Mouse (Mus musculus) ES-E14 (cell line): ENCODE results near the gene Crhr1.

Experiments used
- CHD2 ChIP-seq: IDR thresholded peaks from 2 replicates; pipeline ENCODE4 v1.6.1; 2014; ENCODE audit warnings: mild to moderate bottlenecking, low read depth, low read length, inconsistent platforms
- HCFC1 ChIP-seq: IDR thresholded peaks from 2 replicates; pipeline ENCODE4 v1.6.1; 2012; ENCODE audit warnings: low read length, inconsistent platforms, borderline replicate concordance; ENCODE audit not compliant: insufficient read depth
- ZC3H11A ChIP-seq: IDR thresholded peaks from 2 replicates; pipeline ENCODE4 v1.6.1; 2012; ENCODE audit warnings: low read depth, mild to moderate bottlenecking, inconsistent platforms, low read length, borderline replicate concordance
- ZNF384 ChIP-seq: IDR thresholded peaks from 2 replicates; pipeline ENCODE4 v1.6.1; 2012; ENCODE audit warnings: low read depth, low read length, inconsistent platforms

DNA sequence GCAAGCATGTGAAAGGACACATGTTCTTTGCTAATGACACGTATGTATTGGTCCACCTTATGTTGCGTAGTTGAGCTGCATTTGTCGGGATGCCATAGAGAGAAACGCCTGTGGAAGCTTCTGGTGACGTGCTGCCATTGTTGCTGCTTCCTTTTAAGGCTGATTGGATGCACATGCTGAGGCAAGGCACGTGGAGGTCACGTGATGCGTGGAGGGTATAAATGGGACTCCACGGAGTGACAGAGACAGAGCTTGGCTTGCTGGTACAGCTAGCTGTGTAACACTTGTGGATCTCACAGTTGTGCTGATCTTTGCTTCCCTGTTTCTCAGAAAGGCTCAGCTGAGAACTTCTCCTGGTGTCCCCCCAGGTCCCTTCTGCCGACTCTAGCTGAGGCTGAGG lies 9.2 kb upstream of the Crhr1 start:
- TF ChIP-seq CHD2: no peak
- TF ChIP-seq ZNF384: no peak
- TF ChIP-seq ZC3H11A: no peak
- TF ChIP-seq HCFC1: no peak
